Mouse (Mus musculus): ENCODE measurements around the gene Lcn2.
"Not testable (repeated sequence)": the region's sequence is repeated elsewhere in the genome, so short reads cannot be mapped to it uniquely, and the experiment has no call there.

Lcn2 gene

DNA sequence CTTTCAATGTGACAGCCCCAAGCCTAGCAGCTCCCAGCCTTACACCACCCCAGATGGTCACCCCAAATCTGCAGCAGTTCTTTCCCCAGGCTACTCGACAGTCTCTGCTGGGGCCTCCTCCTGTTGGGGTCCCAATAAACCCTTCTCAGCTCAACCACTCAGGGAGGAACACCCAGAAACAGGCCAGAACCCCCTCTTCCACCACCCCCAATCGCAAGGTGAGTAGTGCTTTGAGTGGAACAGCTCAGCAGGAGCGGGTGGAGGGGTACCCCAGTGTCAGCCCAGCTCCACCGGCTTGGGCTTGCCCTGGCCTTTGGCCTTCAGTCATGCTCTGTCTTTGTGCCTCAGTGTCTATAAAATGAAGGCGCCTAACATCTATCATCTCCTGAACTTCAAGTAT, 20.7 kb downstream of the Lcn2 start:
- DNase-seq (ENCODE audit: low spot score in 2 of 2), result no peak

DNA sequence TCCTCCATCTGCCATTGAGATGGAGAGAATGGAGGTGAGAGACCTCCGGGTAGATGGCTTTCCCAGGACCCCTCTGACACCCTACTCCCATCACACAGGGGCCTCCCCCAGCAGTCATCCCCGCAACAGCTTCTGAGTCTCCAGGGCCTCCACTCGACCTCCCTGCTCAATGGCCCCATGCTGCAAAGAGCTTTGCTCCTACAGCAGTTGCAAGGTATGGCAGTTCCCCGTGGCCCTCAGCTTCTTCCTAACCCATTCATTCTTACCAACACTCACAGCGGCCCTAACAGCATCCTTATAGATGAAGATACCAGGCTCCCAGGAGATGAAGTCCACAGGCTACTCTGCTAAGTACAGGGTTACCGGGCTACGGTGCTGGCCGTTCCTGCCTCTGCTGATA, 23.9 kb downstream of the Lcn2 start:
- no peak for DNase-seq (ENCODE audit: low spot score in 2 of 2)

DNA sequence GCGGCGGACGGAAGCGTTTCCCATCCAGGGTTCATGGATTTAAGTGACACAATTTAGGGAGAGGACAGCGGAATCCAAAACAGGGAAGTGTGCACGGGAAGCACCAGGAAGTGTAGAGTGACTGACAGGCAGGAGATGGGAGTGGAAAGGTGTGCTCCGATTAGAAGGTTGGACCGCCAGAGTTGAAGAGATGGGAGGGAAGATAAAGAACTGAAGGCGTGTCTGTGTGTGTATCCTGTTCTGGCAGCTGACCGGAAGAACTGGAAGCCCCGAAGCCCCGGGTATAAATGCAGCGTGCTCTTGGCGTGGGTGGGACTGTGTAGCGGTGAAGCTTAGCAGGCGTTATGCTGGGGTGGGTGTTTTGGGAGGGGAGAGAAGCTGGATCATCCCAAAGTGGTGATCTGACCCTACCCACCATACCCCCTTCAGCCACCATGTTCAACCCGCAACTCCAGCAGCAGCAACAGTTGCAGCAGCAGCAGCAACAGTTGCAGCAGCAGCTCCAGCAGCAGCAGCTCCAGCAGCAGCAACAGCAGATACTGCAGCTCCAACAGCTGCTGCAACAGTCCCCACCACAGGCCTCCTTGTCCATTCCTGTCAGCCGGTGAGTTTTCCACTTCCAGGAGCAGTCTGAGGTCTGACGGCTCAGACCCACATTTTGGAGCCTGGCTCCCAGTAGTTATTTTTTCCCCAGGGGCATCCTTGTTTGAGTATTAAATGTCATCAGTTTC, 24.5 kb downstream of the Lcn2 start:
- DNase-seq (ENCODE audit: low spot score in 2 of 2), result peak in 1 of 2 experiments; percentile 41

DNA sequence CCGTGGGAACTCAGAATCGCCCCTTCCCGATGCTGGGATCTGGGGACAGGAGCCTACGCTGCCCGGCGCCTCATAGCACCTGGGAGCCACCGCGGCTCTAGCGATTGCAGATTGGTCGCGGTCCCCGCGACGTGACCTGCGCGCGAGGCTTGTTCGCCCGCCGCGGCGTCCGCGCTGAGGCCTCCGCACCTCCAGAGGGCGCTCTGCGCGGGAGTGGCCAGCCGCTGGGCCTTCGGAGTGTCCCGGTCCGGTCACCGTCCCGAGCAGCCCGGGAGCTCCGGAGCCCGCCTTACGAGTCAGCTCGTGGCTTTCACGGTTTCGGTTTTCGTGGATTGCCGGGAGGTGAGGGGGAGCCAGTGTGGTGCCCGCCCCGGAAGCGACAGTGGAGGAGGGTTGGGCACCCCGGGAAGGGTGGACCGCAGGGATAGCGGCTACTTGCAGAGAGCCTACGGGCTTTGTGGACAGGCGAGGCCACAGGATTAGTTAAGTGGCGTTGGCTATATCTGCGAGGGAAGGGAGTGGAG, 25.2 kb downstream of the Lcn2 start:
- DNase-seq (ENCODE audit: low spot score in 2 of 2), result peak; percentile 93 to 98

DNA sequence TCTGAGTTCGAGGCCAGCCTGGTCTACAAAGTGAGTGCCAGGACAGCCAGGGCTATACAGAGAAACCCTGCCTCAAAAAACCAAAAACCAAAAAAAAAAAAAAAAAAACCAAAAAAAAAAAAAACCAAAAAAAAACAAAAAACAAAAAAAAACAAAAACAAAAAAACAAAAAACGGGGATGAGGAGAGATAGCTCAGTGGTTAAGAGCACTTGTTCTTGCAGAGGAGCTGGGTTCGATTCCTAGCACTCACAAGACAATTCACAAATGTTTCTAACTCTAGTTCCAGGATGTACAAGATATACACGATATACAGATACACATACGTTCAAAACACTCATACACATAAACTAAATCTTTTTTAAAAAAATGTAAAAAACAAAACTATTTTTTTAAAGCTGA, 25.8 kb downstream of the Lcn2 start:
- DNase-seq (ENCODE audit: low spot score in 2 of 2), result not testable (repeated sequence)

DNA sequence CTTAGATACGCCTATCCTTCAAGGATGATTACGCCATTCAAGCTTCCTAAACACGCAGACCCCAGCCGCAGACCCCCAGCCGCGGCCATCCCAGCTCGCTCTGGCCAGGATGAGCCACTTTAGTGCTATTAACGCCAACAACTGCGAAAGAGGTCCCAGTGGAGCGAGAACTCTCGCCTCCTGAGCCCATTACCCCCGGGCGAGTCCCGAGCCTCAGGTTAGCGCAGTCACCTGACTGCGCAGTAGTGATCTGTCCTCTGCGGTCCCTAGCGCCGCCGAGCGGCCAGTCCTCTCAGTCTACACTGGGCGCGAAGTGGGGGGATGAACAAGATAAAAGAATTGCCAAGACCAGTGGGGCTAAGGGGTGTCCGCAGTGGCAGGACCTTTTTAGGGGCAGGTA, 26.6 kb downstream of the Lcn2 start:
- DNase-seq (ENCODE audit: low spot score in 2 of 2), result peak; percentile 81 to 90

DNA sequence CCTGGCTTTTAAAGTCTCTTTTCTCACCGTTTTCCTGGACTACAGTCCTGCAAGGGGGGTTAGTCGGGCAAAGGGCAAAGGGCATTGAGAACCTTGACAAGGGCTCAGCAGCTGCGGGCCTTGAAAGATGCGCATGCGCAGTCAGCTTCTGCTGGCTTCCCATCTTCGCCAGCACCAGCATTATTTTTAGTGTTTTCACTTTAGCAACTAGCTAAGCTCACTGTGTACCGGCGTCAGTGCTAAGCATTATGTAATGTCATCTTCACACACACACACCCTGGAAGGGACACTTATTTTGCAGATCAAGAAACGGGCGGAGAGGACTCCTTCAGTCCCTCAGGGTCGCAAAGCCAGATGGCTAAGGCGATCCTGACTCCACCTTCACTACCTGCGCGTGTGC, 27.3 kb downstream of the Lcn2 start:
- peak; percentile 64 to 86 for DNase-seq (ENCODE audit: low spot score in 2 of 2)

DNA sequence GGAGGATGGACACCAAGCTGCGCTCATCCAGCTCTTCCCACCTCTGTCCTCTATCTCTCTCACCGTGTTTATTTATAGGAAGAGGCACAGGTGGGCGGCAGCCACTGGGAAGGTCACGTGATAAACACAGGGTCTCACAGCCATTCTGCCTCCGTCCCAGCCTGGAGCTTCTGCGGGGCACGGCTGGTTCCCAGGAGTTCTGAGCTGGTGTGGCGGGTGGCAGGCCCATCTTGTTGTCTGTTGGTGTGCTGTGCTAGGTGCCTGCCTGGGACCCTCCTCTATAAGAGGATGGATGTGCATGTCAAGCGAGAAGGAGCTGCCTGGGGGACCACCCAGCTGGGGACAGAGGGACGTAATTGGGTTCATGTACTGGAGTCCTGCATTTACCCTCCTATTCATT, 29.7 kb downstream of the Lcn2 start:
- DNase-seq (ENCODE audit: low spot score in 2 of 2), result no peak

DNA sequence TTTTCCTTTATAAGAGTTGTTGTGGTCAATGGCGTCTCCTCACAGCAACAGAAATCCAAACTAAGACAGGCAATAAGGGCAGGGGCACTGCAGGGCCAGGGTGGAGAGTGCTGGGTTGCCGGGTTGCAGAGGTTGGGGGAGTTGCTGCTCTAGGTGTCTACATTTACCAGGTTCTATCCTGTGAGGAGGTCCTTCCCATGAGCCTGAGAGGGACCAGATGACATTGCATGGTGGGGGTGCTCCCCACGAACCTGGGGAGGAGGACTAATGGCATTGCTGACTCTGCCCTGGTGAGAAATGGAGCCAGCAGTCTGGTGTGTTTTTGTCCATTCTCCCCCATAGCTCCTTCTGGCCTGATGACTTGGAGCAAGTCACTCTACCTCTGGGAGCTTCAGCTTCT, 30.3 kb downstream of the Lcn2 start:
- DNase-seq (ENCODE audit: low spot score in 2 of 2), result no peak

DNA sequence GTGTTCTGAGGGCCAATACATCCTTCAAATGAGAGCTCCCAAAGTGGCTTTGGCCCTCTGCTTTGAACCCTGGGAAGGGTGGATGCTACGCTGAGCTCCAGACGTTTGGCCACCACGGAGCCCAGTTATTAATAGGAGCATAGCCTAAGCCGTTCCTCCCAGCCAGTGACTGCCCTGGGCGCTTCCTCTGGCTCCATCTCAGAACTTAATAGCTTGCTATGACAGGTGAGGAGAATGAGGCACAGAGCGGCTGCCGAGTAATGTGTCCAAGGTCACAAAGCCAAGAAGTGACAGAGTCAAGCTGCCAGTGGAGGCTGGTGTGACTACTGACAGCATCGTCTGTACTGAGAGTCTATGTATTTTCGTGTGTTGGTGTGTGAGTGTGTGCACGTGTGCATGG, 31.8 kb downstream of the Lcn2 start:
- no peak for DNase-seq (ENCODE audit: low spot score in 2 of 2)

DNA sequence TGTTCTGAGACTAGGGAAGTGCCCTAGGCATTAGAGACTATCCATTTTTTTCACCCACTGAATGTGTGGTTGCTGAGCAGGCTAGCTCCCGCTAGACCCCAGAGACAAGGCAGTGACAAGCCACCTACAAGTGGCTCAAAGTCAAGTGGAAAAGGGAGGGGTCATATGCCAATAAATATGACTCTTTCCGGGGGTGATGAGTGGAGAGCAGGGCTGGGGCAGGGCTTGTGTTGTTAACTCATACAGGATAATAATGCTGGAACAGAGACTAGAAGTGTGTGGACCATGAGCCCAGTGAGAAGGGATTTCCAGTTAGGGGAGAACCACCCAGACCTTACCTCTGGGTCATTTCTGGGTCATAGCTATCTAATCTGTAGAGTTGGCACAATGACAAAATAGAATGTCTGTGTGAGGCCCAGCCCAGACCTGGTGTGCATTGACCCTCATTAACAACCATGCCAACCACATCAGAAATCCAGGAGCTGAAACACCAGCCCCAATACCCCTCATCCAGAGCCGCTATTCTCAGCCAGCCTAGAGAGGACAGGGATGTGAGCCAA, 33.6 kb downstream of the Lcn2 start:
- no peak for DNase-seq (ENCODE audit: low spot score in 2 of 2)

DNA sequence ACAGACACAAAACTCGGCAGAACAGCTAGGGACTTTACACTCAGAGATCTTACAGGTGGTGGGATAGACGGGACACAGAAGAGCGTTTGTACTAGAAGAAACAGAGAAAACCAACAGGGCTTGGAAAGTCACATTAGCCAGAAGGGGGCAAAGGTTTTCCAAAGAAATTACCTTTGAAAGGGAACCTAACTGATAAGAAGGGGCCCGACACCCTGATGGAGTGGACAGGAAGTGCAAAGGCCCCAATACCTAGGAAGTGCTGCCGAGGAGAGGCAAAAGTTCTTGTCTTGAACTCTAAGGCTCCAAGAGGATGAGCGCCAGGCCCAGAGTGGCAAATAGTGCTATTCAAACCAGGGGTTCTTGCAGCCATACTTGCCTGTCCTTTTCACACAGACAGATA, 34.2 kb downstream of the Lcn2 start:
- DNase-seq (ENCODE audit: low spot score in 2 of 2), result no peak

DNA sequence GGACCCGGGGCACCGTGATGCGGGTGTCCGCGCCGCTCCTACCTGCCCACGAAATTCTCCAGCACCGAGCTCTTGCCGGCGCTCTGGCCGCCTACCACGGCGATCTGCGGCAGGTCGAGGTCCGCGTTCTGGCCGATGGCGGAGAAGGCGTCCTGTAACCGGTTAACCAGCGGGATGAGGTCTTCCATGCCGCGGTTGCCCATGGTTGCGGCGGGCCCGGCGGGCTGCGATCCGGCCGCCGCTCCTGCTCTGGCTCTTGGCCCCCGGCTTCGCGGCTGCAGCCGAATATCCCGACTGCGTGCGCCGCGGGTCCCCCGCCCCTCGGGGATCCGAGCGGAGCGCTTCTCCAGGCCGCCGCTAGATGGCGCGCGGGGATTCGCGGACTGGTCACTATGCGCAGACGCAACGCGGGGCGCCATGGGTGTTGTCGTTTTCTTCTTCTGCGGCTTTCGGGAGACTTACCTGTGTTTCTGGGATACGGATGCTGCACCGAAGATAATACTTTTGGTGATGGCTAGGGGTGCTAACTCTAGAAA, 35.0 kb downstream of the Lcn2 start, which contains the start of gene Dnm1:
TSS of gene Dnm1 (minus strand) at position 332 of the 536 bp plus-strand sequence.
- peak; percentile 87 to 98 for DNase-seq (ENCODE audit: low spot score in 2 of 2)

DNA sequence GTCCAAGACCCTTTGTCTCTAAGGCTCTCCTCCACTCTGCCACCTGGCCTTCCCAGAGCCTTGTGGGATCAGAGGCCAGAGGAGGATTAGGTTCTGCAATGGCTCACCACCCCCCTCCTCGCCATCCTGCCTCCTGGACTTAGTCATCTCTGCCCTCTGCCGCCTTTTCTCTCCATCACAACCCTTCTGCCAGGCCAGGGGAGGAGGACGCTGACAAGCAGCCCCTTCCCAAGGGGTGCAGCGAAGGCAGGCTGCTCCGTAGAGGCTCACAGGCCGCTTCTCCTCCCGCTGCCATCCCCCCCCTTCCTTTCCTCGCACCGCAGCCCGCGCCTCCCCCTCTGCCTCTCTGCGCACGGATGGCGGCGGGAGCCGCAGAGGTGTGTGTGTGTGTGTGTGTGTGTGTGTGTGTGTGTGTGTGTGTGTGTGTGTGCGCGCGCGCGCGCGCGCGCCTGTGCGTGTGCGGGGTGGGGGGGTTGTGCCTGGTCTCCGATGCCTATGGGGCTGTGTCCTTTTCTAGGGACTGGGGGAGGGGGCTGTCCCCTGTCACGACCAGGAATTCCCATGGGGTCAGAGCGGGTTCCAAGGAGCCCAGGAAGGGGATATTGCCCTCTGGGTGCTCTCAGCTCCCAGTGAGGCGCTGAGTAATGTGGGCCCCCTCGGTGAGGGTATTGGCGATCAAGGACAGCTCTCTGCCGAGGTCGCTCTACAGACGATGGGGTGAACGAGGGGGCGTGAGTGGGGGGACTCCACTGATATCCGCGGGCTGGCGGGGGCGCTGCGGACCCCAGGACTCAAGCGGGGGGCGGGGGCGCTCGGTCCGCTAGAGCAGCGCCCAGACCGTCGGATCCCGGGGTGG, 35.7 kb downstream of the Lcn2 start, which contains the start of gene Ciz1:
TSS of gene Ciz1 (plus strand) at position 177 of the 856 bp plus-strand sequence.
- DNase-seq (ENCODE audit: low spot score in 2 of 2), result no peak

DNA sequence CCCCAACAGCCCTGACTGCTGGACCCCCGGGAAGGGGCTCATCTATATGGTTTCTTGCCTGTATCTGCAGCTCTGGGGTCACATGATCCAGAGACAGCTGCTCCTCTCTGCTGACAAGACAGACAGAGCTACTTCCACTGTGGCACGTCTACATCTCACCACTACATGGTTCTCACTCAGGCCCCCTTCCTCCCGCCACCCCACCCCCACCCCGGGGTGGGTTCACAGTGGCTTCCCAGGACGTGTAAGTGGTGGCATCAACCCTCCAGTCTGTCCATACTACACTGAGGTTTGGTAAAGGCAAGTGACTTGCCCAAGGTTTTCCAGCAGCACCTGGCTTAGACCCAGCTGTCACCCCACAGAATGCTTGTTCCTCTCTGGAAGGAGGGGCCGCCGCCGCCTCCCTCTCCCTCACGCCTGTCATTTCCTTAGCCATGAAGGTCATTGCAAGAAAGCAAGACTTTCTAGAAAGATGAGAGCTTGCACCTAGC, 36.5 kb downstream of the Lcn2 start:
- no peak for DNase-seq (ENCODE audit: low spot score in 2 of 2)

DNA sequence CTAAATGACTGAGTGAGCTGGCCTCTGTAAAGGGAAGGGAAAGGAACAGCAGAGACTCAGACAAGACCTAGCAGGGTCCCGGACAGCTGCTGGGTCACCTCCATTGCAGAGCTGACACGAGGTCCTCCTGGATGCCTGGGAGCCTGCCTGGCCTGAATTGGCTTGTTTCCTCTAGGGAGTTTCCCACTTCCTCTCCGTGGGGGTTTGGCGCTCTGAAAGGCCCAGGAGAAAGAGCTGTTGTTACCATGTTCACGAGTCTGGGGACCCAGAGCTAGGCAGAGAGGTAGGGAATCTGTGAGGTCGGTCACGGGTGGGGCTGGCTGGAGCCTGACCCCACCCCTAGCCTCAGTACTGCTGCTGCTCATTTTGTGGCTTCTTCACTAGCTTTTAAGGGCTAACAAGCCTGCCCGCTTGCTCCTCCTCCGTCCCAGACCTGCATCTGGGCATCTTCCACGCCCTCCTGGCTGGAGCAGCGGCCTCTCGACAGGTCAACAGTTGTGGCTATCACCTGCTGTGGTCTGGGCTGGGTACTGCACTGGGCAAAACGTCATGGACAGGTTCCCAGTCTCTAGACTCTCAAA, 37.5 kb downstream of the Lcn2 start:
- DNase-seq (ENCODE audit: low spot score in 2 of 2), result no peak

DNA sequence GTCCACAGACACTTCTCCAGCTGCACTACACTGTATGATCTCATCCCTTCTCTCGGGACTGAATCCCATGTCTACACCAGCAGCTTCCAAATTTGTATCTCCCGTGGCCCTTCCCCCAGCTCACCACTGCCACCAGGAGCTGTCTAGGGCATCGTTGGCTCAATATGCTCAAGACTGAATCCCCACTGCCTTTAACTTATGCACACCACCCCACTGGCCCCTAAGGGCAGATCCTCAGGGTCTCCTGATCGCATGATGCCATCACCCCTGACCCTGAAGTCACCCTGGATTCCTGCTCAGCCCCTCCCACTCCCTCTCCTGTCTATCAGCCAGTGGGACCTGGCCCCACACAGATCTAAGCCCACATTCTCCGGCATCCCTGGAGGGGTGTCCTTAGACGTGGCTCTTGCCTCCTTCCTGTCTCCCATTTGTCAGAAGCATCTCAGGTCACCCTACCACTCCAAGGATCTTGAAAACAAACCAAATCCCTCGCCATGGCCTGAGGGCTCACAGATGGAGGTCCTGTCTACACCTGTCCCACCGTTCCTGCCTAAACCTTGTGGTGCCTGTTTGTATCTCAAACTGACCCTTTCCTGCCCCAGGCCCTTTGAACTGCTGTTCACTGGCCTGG, 38.3 kb downstream of the Lcn2 start:
- no peak for DNase-seq (ENCODE audit: low spot score in 2 of 2)

DNA sequence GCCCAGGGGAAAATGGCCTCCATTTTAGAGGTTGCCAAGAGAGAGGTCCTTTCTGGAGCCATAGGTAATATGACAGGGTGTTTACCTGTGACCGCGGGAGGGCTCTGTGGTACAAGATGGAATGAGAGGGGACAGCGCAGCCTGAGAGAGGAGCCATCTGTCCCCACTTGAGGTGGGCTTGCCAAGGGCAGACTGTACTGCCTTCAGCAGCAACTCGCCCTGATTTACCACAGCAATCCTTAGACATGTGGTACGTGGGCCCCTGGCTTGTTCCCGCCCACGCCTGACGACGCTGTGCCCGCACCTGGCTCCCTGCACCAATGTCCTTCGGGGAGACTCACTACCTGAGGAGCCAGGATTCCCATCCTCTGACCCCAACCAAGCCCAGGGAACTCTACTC, 39.7 kb downstream of the Lcn2 start:
- no peak for DNase-seq (ENCODE audit: low spot score in 2 of 2)

DNA sequence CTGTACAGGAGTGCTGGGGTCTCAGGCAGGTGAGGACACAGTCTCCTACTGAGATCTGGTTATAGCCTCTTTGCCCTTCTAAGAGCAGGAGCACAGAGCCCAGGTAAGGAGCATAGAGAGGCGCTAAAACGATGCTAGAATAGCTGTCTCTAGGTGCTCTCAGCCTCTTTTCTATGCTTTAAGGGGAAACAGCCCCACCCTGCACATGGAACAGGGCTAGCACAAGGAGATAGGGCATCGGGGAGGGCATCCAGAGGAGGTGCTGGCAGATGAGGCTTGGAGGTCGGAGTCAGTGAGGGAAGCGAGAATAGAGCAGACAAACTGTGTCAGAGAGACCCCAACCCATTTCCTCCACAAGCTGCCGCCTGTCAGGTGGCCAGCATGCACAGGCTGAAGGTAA, 41.0 kb downstream of the Lcn2 start:
- DNase-seq (ENCODE audit: low spot score in 2 of 2), result no peak

DNA sequence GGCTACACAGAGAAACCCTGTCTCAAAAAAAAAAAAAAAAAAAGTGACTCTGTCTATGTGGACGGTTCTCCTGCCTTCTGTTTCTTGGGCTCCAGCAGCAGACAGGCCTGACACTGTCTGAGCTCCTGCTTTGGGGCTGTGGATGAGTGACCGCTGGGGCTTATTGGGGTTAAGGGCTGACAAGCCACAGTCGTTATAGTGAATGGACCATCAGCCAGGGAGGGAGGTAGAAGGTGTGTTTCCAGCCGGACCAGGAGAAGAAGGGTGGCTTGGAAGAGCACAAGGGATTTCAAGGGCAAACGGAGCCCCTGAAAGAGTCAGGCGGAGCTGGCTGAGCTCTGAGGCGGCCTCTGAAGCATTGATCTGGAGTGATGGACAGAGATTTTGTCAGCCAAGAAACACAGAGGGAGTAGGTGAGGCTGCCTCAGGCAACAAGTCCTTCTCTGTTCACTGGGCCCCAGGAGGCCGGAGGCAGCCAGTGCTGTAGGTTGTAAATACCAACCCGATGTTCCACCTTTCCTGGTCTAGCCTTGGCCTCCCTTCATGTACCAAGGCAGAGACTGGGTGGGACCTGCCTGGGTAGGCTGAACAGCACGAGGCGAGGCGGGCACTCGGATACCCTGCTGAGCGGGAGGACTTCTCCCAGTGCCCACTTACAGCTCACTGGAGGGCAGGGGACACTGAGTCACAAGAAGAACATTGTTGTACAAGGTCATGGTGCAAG, 43.3 kb downstream of the Lcn2 start:
- DNase-seq (ENCODE audit: low spot score in 2 of 2), result no peak
